14 mouse cellular contexts compared by ENCODE assay signal in genomic region chr5:125491107-125491506, GRCm38 (mm10). TPM values are rescaled to one million over a fixed set of nuclear protein-coding genes. Genes with fewer than 3 reads are reported as not detected.
DNase-seq lines count a peak whose midpoint lies in the region; ATAC-seq and TF ChIP-seq lines count a peak whose summit lies in the region.
"Had no signal": no experiment of that assay in that cellular context is flagged by ENCODE, and none has a peak within 500 bp of the region (broad histone marks: within the 10 kb centered on the region; RNA-seq: fewer than 3 reads in every experiment).

No protein-coding gene starts in this region.

- WGBS in hindbrain, embryonic 10.5 days, result 91% methylated on average over 10 of the region's 10 CpGs
- WGBS in hindbrain, embryonic 12.5 days, result 92% methylated on average over 10 of the region's 10 CpGs
- WGBS in cerebellum, adult 2 months, result 9% methylated on average over 10 of the region's 10 CpGs
- 90% methylated on average over 10 of the region's 10 CpGs for WGBS in hindbrain, embryonic 14.5 days

- H3K4me3 ChIP-seq in hindbrain, embryonic 10.5 days, result no peak overlapping the region
- no peak overlapping the region for H3K4me3 ChIP-seq in hindbrain, embryonic 12.5 days
- H3K4me3 ChIP-seq in cerebellum, adult 2 months (replicated peaks; ENCODE audit: insufficient read depth, low read depth, low read length), result no peak overlapping the region
- no peak overlapping the region for H3K4me3 ChIP-seq in hindbrain, embryonic 14.5 days (replicated peaks; ENCODE audit: low read length)
- H3K4me3 ChIP-seq: embryonic facial prominence, embryonic 13.5 days; left cerebral cortex, adult 2 months; liver, embryonic 13.5 days had no signal

- H3K9ac ChIP-seq in hindbrain, embryonic 12.5 days, result no peak overlapping the region
- H3K9ac ChIP-seq in hindbrain, embryonic 14.5 days, result no peak overlapping the region
- H3K9ac ChIP-seq: embryonic facial prominence, embryonic 13.5 days; liver, embryonic 13.5 days had no signal

- peaks cover 80% of the 10 kb centered on the region for H3K36me3 ChIP-seq in hindbrain, embryonic 10.5 days
- peaks cover 53% of the 10 kb centered on the region for H3K36me3 ChIP-seq in hindbrain, embryonic 12.5 days
- peaks cover 59% of the 10 kb centered on the region for H3K36me3 ChIP-seq in hindbrain, embryonic 14.5 days (replicated peaks; ENCODE audit: control insufficient read depth, insufficient read depth)

- H3K4me1 ChIP-seq in hindbrain, embryonic 10.5 days (replicated peaks), result peaks cover 24% of the 10 kb centered on the region
- peaks cover 13% of the 10 kb centered on the region for H3K4me1 ChIP-seq in hindbrain, embryonic 12.5 days
- peaks cover 35% of the 10 kb centered on the region for H3K4me1 ChIP-seq in cerebellum, adult 2 months (ENCODE audit: control insufficient read depth, insufficient read depth, low read length)
- H3K4me1 ChIP-seq in hindbrain, embryonic 14.5 days (replicated peaks; ENCODE audit: control insufficient read depth, insufficient read depth, low read length), result peaks cover 8% of the 10 kb centered on the region; the same call in 1 of the 2 replicates

- peak overlapping the region; percentile 46 for H3K27ac ChIP-seq in hindbrain, embryonic 10.5 days
- H3K27ac ChIP-seq in hindbrain, embryonic 12.5 days, result no peak overlapping the region
- peak overlapping the region; percentile 5; the same call in 1 of the 2 replicates for H3K27ac ChIP-seq in cerebellum, adult 2 months (ENCODE audit: insufficient read depth, low read length)
- H3K27ac ChIP-seq in hindbrain, embryonic 14.5 days, result 0 out of 2 replicates have a peak overlapping the region, but pooled peaks have one; percentile 32
- H3K27ac ChIP-seq: embryonic facial prominence, embryonic 13.5 days; left cerebral cortex, adult 2 months; liver, embryonic 13.5 days had no signal

- no peaks in the 10 kb centered on the region for H3K9me3 ChIP-seq in hindbrain, embryonic 10.5 days
- no peaks in the 10 kb centered on the region for H3K9me3 ChIP-seq in hindbrain, embryonic 12.5 days (replicated peaks)
- H3K9me3 ChIP-seq in hindbrain, embryonic 14.5 days (ENCODE audit: control insufficient read depth, low read length), result no peaks in the 10 kb centered on the region
- H3K9me3 ChIP-seq: embryonic facial prominence, embryonic 13.5 days; liver, embryonic 13.5 days had no signal

- ATAC-seq in hindbrain, embryonic 12.5 days (ENCODE audit: low FRiP score), result no peak
- no peak for ATAC-seq in hindbrain, embryonic 14.5 days (ENCODE audit: low FRiP score)
- ATAC-seq: CD4-positive, CD25-positive, alpha-beta regulatory T cell, adult 4 months; forebrain, embryonic 14.5 days had no signal

- H3K4me2 ChIP-seq in hindbrain, embryonic 12.5 days (replicated peaks), result no peak overlapping the region
- no peak overlapping the region for H3K4me2 ChIP-seq in hindbrain, embryonic 14.5 days (replicated peaks)
- H3K4me2 ChIP-seq: embryonic facial prominence, embryonic 13.5 days; liver, embryonic 13.5 days had no signal

- no peaks in the 10 kb centered on the region for H3K27me3 ChIP-seq in hindbrain, embryonic 10.5 days (ENCODE audit: insufficient read depth, poor library complexity, severe bottlenecking)
- H3K27me3 ChIP-seq in hindbrain, embryonic 12.5 days, result no peaks in the 10 kb centered on the region
- no peaks in the 10 kb centered on the region for H3K27me3 ChIP-seq in cerebellum, adult 2 months (ENCODE audit: control insufficient read depth, insufficient read depth, low read length)
- H3K27me3 ChIP-seq in hindbrain, embryonic 14.5 days (ENCODE audit: control insufficient read depth, insufficient read depth, low read length), result no peaks in the 10 kb centered on the region
- H3K27me3 ChIP-seq: embryonic facial prominence, embryonic 13.5 days; liver, embryonic 13.5 days had no signal

- TF ChIP-seq POLR2A in cerebellum, adult 2 months (IDR thresholded peaks at IDR 0.05; ENCODE audit: borderline replicate concordance, insufficient read depth, low read length), result no peak

- no peak for DNase-seq in hindbrain, embryonic 10.5 days (ENCODE audit: low spot score)
- DNase-seq in cerebellum, adult 2 months, result peak; percentile 68 to 79
- DNase-seq in gastrocnemius, adult 8-10 months (ENCODE audit: low spot score in 2 of 2), result peak; percentile 50 to 64
- DNase-seq in hindbrain, embryonic 14.5 days (ENCODE audit: low spot score), result no peak
- no peak for DNase-seq in kidney, adult 18-20 months
- no peak for DNase-seq in kidney, adult 8-10 months
- DNase-seq: kidney, postnatal 14 days; liver, embryonic 13.5 days; right cerebral cortex, postnatal 25 days had no signal

- TF ChIP-seq CTCF in cerebellum, adult 2 months (IDR thresholded peaks at IDR 0.05; ENCODE audit: borderline replicate concordance, insufficient read depth, low read depth, low read length), result no peak

RNA-seq across cellular contexts. Expression of gene Aacs, which starts 15.5 kb away (rescaled TPM):
- polyA plus RNA-seq in hindbrain, embryonic 10.5 days (2016; fragmentation: Nextera tagmentation; extraction: Ambion mirVana), result 63.4 and 73.4 TPM in 2 replicates
- 62.2 and 64.4 TPM in 2 replicates for polyA plus RNA-seq in hindbrain, embryonic 12.5 days (2016; fragmentation: Nextera tagmentation; extraction: Ambion mirVana)
- 47.4 and 48.5 TPM in 2 replicates for polyA plus RNA-seq in cerebellum, adult 2 months (2012; rRNA removed)
- 1 to 10 TPM; 1.9 to 5.4 (median 4.8) TPM for total RNA-seq in gastrocnemius, adult 8-10 months (2022)
- polyA plus RNA-seq in hindbrain, embryonic 14.5 days (2014; fragmentation: Nextera tagmentation; extraction: Ambion mirVana), result 75.5 and 98.4 TPM in 2 replicates

RNA-seq across cellular contexts. Expression of gene Tmem132b, which starts 40.5 kb away (rescaled TPM):
- 0.21 and 0.41 TPM in 2 replicates for polyA plus RNA-seq in hindbrain, embryonic 10.5 days (2016; fragmentation: Nextera tagmentation; extraction: Ambion mirVana)
- polyA plus RNA-seq in hindbrain, embryonic 12.5 days (2016; fragmentation: Nextera tagmentation; extraction: Ambion mirVana), result 2.4 and 3.1 TPM in 2 replicates
- 4.7 and 5.9 TPM in 2 replicates for polyA plus RNA-seq in cerebellum, adult 2 months (2012; rRNA removed)
- total RNA-seq in gastrocnemius, adult 8-10 months (2022), result 1 to 10 TPM; 2.6 to 7.0 (median 4.5) TPM
- polyA plus RNA-seq in hindbrain, embryonic 14.5 days (2014; fragmentation: Nextera tagmentation; extraction: Ambion mirVana), result 6.3 and 7.9 TPM in 2 replicates

RNA-seq across cellular contexts. Expression of gene Bri3bp, which starts 49.7 kb away (rescaled TPM):
- 46.9 and 53.8 TPM in 2 replicates for polyA plus RNA-seq in hindbrain, embryonic 10.5 days (2016; fragmentation: Nextera tagmentation; extraction: Ambion mirVana)
- 38.1 and 39.9 TPM in 2 replicates for polyA plus RNA-seq in hindbrain, embryonic 12.5 days (2016; fragmentation: Nextera tagmentation; extraction: Ambion mirVana)
- polyA plus RNA-seq in cerebellum, adult 2 months (2012; rRNA removed), result 37.1 and 39.1 TPM in 2 replicates
- total RNA-seq in gastrocnemius, adult 8-10 months (2022), result 1 to 10 TPM; 3.0 to 4.6 (median 4.1) TPM
- 34.3 and 36.7 TPM in 2 replicates for polyA plus RNA-seq in hindbrain, embryonic 14.5 days (2014; fragmentation: Nextera tagmentation; extraction: Ambion mirVana)

RNA-seq across cellular contexts. Expression of gene Dhx37, which starts 57.2 kb away (rescaled TPM):
- 19.2 and 21.0 TPM in 2 replicates for polyA plus RNA-seq in hindbrain, embryonic 10.5 days (2016; fragmentation: Nextera tagmentation; extraction: Ambion mirVana)
- 16.7 and 18.0 TPM in 2 replicates for polyA plus RNA-seq in hindbrain, embryonic 12.5 days (2016; fragmentation: Nextera tagmentation; extraction: Ambion mirVana)
- polyA plus RNA-seq in cerebellum, adult 2 months (2012; rRNA removed), result 19.6 and 21.4 TPM in 2 replicates
- 1 to 10 TPM; 4.4 to 5.1 (median 4.8) TPM for total RNA-seq in gastrocnemius, adult 8-10 months (2022)
- polyA plus RNA-seq in hindbrain, embryonic 14.5 days (2014; fragmentation: Nextera tagmentation; extraction: Ambion mirVana), result 6.8 and 10.2 TPM in 2 replicates

Comparison
In these comparisons a context has a peak if more than half of its experiments do, and no peak if none do; other contexts are left out.
1. DNase-seq: peak in cerebellum, adult 2 months (2 of 2) and gastrocnemius, adult 8-10 months (2 of 2); none in hindbrain, embryonic 10.5 days (single experiment), hindbrain, embryonic 14.5 days (single experiment), kidney, adult 18-20 months (single experiment) and kidney, adult 8-10 months (0 of 2).